Mouse (Mus musculus): ENCODE measurements around the gene Iqcd.

Gene Iqcd

DNA sequence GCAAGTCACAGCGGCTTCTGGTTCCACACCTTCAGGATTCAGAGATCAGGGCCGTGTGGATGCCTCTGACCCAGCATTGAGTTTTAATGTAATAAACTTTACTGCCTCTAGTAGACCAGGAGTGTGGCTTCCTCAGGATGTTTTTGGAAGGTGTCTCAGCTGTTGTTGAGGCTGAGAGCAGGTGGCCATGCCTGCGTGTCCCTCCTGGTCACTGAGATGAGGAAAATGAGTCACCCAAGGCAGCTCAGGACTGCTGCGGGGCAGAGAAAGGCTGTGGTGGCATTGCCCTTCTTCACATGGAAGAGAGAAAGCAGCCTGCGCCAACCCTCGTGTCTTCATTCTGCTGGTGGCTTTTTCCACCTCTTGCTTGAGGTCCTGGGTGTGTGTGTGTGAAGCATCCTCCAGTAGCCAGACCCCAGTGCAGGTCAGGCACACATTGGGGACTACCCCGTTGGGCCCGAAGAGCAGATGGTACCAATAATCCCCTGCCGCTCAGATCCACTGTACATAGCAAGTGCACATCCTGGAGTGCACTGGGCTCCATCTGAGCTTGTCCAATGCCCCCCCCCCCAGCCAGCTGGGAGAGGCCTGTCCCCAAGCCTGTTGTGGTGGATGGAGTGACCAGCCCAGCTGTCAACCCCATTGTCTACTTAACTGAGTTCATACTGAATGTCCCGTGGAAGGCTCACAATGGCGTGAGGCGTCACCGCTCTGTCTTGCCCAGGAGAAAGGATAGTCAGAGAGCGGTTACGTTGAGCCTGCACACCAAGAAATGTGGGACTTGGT, 38.9 kb downstream of the Iqcd start:
- DNase-seq (ENCODE audit: low read depth, low spot score): no peak

GRCm38 (mm10) chr5:120628624-120629023, 39.8 kb downstream of the Iqcd start:
- no peak for DNase-seq (ENCODE audit: low read depth, low spot score)

GRCm38 (mm10) chr5:120631128-120631527, 42.3 kb downstream of the Iqcd start:
- DNase-seq (ENCODE audit: low read depth, low spot score): no peak

- DNase-seq (ENCODE audit: low read depth, low spot score): no peak
These were observed 43.1 kb downstream of the Iqcd start for GRCm38 (mm10) chr5:120631892-120632291.

DNA sequence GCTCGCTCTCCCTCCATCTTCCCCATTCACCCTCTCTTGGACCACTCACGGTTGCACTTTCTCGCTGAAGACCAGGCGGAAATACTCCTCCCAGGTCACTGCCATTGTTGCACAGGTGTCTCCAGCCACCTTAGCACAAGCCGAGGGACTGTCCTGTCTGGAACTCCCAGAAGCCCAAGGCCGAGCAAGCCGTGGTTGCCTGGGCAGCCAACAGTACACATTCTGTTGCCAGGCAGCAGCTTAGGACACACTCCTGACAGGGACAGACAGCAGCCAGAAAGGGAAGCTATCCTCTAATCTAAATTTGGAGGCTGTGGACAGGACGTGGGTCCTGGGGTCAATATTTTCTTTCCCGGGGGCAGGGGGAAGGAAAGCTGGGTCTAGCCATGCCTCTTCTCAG, 45.3 kb downstream of the Iqcd start, which contains the start of gene Cfap73:
Gene Cfap73, minus strand, starts transcription at position 105 of the 400 bp plus-strand sequence.
- DNase-seq (ENCODE audit: low read depth, low spot score): no peak

GRCm38 (mm10) chr5:120634860-120635259, 46.0 kb downstream of the Iqcd start:
- no peak for DNase-seq (ENCODE audit: low read depth, low spot score)

DNA sequence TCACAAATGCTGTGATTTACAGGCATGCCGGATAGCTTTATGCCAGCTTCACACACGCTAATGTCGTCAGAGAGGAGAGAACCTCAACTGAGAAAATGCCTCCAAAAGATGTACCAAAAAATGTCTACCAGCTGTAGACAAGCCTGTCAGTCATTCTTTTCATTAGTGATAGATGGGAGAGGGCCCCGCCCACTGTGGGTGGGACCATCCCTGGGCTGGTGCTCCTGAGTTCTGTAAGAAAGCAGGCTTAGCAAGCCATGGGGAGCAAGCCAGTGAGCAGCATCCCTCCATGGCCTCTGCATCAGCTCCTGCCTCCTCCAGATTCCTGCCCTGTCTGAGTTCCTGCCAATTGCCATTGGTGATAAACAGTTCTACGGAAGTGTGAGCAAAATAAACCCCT, 46.8 kb downstream of the Iqcd start:
- no peak for DNase-seq (ENCODE audit: low read depth, low spot score)

DNA sequence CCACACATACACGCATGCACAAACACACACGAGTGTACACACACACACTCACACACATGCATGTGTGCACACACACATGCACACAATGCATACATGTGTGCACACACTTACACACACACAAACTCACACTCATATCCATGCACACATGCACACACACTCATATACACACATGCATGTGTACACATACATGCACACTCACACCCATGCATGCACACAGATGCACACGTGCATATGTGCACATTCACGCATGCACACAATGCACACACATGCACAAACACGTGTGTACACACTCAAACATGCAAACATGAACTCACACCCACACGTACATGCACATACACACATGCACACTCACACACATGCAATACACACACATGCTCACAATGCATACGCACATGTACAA, 51.3 kb downstream of the Iqcd start:
- no peak for DNase-seq (ENCODE audit: low read depth, low spot score)

- no peak for DNase-seq (ENCODE audit: low read depth, low spot score)
These were observed 54.7 kb downstream of the Iqcd start for GRCm38 (mm10) chr5:120643365-120644085.

DNA sequence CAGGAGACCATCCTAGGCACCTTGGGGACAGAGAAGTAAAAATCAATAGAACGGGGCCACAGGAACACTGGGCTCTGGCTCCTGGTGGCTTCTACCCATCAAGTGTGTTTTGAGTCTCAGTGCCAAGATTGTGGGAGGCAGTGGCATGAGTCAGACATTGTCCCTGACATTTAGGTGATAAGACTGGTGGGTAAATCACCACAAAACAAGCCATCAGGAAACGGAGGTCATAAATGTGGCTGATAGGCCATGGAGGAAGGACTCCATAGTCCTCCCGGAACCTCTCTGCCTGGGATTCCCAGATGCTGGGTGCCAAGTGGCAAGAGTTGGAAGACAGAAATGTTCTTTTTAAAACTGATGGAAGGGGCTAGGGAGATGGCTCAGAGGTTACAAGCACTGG, 55.4 kb downstream of the Iqcd start:
- DNase-seq (ENCODE audit: low read depth, low spot score): no peak

- DNase-seq (ENCODE audit: low read depth, low spot score): no peak
These were observed 57.0 kb downstream of the Iqcd start for GRCm38 (mm10) chr5:120645851-120646250.

GRCm38 (mm10) chr5:120647361-120647760, 58.5 kb downstream of the Iqcd start:
- DNase-seq (ENCODE audit: low read depth, low spot score): no peak

- no peak for DNase-seq (ENCODE audit: low read depth, low spot score)
These were observed 59.1 kb downstream of the Iqcd start for GRCm38 (mm10) chr5:120647814-120648491.

GRCm38 (mm10) chr5:120648569-120649373, 60.0 kb downstream of the Iqcd start, which contains the start of gene Rasal1:
TSS of gene Rasal1 (plus strand) at chr5:120648812.
- DNase-seq (ENCODE audit: low read depth, low spot score): peak; percentile 81

- no peak for DNase-seq (ENCODE audit: low read depth, low spot score)
These were observed 60.6 kb downstream of the Iqcd start for GRCm38 (mm10) chr5:120649374-120649933.

GRCm38 (mm10) chr5:120649938-120650337, 61.1 kb downstream of the Iqcd start:
- no peak for DNase-seq (ENCODE audit: low read depth, low spot score)

DNA sequence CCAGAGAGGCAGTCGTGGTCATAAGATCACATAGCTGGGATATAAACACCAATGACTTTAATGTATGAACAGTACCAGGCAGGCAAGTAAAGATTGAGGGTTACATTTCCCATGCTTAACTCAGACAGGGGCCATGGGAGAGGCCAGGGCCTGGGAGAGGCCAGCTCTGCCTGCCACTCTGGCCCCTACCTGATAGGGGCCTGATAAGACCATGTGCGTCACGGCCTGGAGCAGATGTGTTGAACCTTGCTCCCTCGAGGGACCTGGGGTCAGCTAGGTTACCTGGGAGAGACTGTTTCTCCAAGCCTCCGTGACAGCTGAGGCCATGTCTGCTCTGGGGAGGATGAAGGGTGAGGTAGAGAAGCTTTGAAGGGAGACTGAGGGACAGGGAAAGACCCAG, 62.4 kb downstream of the Iqcd start:
- DNase-seq (ENCODE audit: low read depth, low spot score): no peak

DNA sequence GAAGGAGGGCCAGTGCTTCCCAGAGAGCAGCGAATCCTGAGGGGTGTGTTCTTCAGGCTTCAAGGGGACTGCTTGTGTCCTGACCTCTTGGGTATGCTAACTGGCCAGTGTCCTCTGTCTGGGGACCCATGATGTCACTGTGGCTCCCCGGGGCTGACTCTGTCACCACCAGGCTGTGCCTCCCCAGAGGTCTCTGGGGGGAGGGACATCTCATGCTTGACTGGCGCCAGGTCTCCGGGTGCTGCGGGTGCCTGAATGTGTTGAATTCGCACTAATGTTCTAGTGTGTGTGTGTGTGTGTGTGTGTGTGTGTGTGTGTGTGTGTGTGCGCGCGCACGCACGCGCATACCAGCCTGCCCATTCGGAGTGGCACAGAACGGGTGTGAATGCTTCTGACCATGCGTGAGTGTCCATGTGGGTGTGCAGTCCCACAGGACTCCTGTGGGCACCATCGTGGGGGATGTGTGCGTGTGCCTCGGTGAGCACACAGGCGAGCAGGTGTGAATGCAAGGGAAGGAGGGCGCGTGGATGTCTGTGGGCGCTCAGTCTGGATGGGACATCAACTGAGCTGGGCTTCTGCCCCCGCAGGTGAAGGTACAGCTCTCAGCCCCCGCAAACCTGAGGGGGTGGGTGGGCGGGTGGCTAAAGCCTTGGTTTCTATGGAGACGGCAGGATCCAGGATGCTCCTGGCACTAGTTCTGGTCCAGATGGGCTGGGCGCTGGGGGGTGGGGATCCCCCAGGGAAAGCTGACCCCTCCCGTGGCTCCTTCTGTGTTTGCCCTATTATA, 64.3 kb downstream of the Iqcd start:
- DNase-seq (ENCODE audit: low read depth, low spot score): no peak

GRCm38 (mm10) chr5:120653873-120654272, 65.1 kb downstream of the Iqcd start:
- no peak for DNase-seq (ENCODE audit: low read depth, low spot score)

- no peak for DNase-seq (ENCODE audit: low read depth, low spot score)
These were observed 67.5 kb downstream of the Iqcd start for GRCm38 (mm10) chr5:120656281-120656751.

All from ES-CJ7 (cell line).